Mouse (Mus musculus): ENCODE data around the gene Grip1. TPM values are rescaled to one million over a fixed set of nuclear protein-coding genes. Genes with fewer than 3 reads are reported as not detected.

The Grip1 gene
- total and polyA plus RNA-seq, 2 experiments from 2014 or later = 0.38 to 0.67 TPM

DNA sequence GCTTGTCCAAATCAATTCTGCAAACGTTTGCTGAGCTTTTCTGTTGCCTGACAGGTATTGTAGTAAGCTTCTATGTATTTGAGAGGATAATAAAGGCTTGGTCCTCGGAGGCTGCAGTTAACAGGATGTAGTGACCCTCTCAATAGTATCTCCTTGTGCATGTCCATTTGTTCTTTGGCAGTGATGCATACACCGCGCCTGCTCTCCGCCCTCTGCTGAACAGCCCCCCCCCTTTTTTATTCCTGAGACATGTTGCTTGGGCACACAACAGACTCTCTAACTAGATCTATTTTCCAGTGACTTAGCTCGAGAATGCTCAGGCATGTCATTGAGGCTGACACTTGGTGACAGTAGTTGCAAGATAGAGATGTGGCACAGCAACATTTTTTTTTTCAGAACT lies 582.2 kb downstream of the Grip1 start:
- H3K9me3 ChIP-seq (replicated peaks; ENCODE audit: control insufficient read depth, low read length) = no peaks in the 10 kb centered on the region
- no peak overlapping the region for H3K4me2 ChIP-seq (ENCODE audit: low read depth, low read length)

DNA sequence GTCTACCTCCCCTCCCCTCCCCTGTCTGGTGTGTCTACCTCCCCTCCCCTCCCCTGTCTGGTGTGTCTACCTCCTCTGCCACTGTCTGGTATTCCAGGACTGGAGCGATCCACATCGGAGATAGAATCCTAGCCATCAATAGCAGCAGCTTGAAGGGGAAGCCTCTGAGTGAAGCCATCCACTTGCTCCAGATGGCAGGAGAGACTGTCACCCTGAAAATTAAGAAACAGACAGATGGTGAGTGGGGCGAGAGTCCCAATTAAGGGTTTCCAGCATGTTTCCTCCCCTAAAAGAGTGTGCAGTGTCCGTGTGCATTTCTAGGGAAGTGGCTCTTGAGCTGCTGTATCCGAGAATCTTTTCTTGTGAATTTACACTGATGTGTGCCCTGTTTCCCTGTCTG lies 584.6 kb downstream of the Grip1 start:
- TF ChIP-seq EP300 (IDR thresholded peaks at IDR 0.05; ENCODE audit: low read depth) (no peak), CTCF (IDR thresholded peaks at IDR 0.05; ENCODE audit: low read depth) (no peak)
- no peak overlapping the region for H3K27ac ChIP-seq (ENCODE audit: low read depth)
- no peaks in the 10 kb centered on the region for H3K36me3 ChIP-seq (replicated peaks; ENCODE audit: control insufficient read depth, insufficient read depth, low read length)
- no peak overlapping the region for H3K4me2 ChIP-seq (ENCODE audit: low read depth, low read length)
- no peaks in the 10 kb centered on the region for H3K4me1 ChIP-seq (ENCODE audit: control insufficient read depth, insufficient read depth)
- WGBS = 88% methylated on average over 5 of the region's 5 CpGs
- H3K9ac ChIP-seq (replicated peaks; ENCODE audit: low read depth, low read length) = no peak overlapping the region
- H3K4me3 ChIP-seq (ENCODE audit: low read depth, low read length) = no peak overlapping the region
- H3K27me3 ChIP-seq (ENCODE audit: control insufficient read depth, insufficient read depth, low read length) = no peaks in the 10 kb centered on the region
- no peaks in the 10 kb centered on the region for H3K9me3 ChIP-seq (replicated peaks; ENCODE audit: control insufficient read depth, low read length)
- ATAC-seq (ENCODE audit: insufficient read depth, low read depth) (no peak), DNase-seq (ENCODE audit: low spot score) (no peak)

More for the DNA sequence above, 582.2 kb downstream of the Grip1 start:
- Histone ChIP-seq H3K9ac (replicated peaks; ENCODE audit: low read depth, low read length) (no peak overlapping the region), H3K27me3 (ENCODE audit: control insufficient read depth, insufficient read depth, low read length) (no peaks in the 10 kb centered on the region), H3K4me3 (ENCODE audit: low read depth, low read length) (no peak overlapping the region), H3K27ac (ENCODE audit: low read depth) (no peak overlapping the region), H3K36me3 (replicated peaks; ENCODE audit: control insufficient read depth, insufficient read depth, low read length) (no peaks in the 10 kb centered on the region), H3K4me1 (ENCODE audit: control insufficient read depth, insufficient read depth) (no peaks in the 10 kb centered on the region)
- TF ChIP-seq EP300 (IDR thresholded peaks at IDR 0.05; ENCODE audit: low read depth) (no peak), CTCF (IDR thresholded peaks at IDR 0.05; ENCODE audit: low read depth) (no peak)
- 63% methylated on average over 6 of the region's 6 CpGs for WGBS
- no peak for DNase-seq (ENCODE audit: low spot score)
- ATAC-seq (ENCODE audit: insufficient read depth, low read depth) = no peak

DNA sequence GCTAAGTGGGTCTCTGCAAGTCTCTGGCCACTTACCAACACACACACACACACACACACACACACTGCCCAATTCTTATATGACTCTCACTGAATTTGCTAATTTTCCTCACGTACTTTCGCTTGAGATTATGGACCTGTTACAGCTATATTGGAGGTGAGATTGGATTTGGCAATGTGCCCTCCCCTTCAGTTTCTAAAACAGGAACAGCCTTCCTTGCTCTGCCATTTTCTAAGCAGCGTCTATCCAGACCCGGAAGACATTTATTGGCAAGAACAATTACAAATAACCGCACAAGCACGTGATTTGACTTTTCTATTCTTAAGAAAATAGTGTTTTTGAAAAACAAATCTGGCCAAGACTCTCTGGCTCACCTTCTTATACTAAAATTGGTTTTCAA lies 590.6 kb downstream of the Grip1 start:
- TF ChIP-seq CTCF (IDR thresholded peaks at IDR 0.05; ENCODE audit: low read depth) (no peak), EP300 (IDR thresholded peaks at IDR 0.05; ENCODE audit: low read depth) (no peak)
- DNase-seq (ENCODE audit: low spot score) = no peak
- Histone ChIP-seq H3K4me3 (ENCODE audit: low read depth, low read length) (no peak overlapping the region), H3K27me3 (ENCODE audit: control insufficient read depth, insufficient read depth, low read length) (no peaks in the 10 kb centered on the region), H3K27ac (ENCODE audit: low read depth) (no peak overlapping the region), H3K9me3 (replicated peaks; ENCODE audit: control insufficient read depth, low read length) (no peaks in the 10 kb centered on the region), H3K4me2 (ENCODE audit: low read depth, low read length) (no peak overlapping the region), H3K4me1 (ENCODE audit: control insufficient read depth, insufficient read depth) (no peaks in the 10 kb centered on the region), H3K9ac (replicated peaks; ENCODE audit: low read depth, low read length) (no peak overlapping the region), H3K36me3 (replicated peaks; ENCODE audit: control insufficient read depth, insufficient read depth, low read length) (no peaks in the 10 kb centered on the region)
- no peak for ATAC-seq (ENCODE audit: insufficient read depth, low read depth)
- WGBS = 86% methylated on average over 6 of the region's 6 CpGs

GRCm38 (mm10) chr10:120044714-120045234 lies 591.1 kb downstream of the Grip1 start:
- no peaks in the 10 kb centered on the region for H3K9me3 ChIP-seq (replicated peaks; ENCODE audit: control insufficient read depth, low read length)
- ATAC-seq (ENCODE audit: insufficient read depth, low read depth) (no peak), DNase-seq (ENCODE audit: low spot score) (no peak)
- no peak overlapping the region for H3K4me2 ChIP-seq (ENCODE audit: low read depth, low read length)
- 84% methylated on average over 2 of the region's 2 CpGs for WGBS
- H3K27ac ChIP-seq (ENCODE audit: low read depth) = no peak overlapping the region
- H3K9ac ChIP-seq (replicated peaks; ENCODE audit: low read depth, low read length) = no peak overlapping the region
- H3K4me3 ChIP-seq (ENCODE audit: low read depth, low read length) = no peak overlapping the region
- no peaks in the 10 kb centered on the region for H3K4me1 ChIP-seq (ENCODE audit: control insufficient read depth, insufficient read depth)
- no peaks in the 10 kb centered on the region for H3K36me3 ChIP-seq (replicated peaks; ENCODE audit: control insufficient read depth, insufficient read depth, low read length)
- TF ChIP-seq EP300 (IDR thresholded peaks at IDR 0.05; ENCODE audit: low read depth) (no peak), CTCF (IDR thresholded peaks at IDR 0.05; ENCODE audit: low read depth) (no peak)
- no peaks in the 10 kb centered on the region for H3K27me3 ChIP-seq (ENCODE audit: control insufficient read depth, insufficient read depth, low read length)

DNA sequence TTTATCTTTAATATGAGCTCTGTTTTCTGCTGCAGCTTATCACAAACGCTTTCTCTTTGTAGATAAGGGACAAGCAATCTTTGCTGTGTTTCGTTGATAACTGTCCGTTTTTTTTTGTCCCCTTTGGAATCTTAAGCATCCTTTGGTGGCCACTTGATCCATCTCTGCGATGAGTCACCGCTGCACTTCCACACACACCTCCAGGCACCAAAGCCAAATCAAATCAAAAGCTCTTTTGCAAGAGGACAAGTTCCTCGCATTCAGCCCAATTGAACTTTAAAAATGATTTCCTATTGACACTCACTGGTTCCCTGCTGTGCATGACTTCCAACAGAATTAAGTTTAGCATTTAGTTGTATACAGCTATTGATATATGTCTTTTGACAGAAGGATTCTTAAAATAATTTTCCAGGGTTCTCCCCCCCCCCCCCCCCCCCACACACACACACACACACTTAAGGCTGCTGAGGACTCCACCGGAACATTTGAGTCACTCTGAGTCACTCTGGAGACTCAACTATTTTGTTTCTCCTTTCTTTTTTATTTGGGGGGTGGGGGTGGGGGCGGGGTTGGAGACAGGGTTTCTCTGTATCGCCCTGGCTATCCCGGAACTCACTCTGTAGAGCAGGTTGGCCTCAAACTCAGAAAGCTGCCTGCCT lies 607.1 kb downstream of the Grip1 start:
- no peak for DNase-seq (ENCODE audit: low spot score)
- ATAC-seq (ENCODE audit: insufficient read depth, low read depth) = no peak

More for the DNA sequence above, 607.1 kb downstream of the Grip1 start:
- Histone ChIP-seq H3K9ac (replicated peaks; ENCODE audit: low read depth, low read length) (no peak overlapping the region), H3K9me3 (replicated peaks; ENCODE audit: control insufficient read depth, low read length) (0 out of 2 replicates have a peak, but pooled peaks cover 4% of the 10 kb centered on the region), H3K27me3 (ENCODE audit: control insufficient read depth, insufficient read depth, low read length) (no peaks in the 10 kb centered on the region), H3K27ac (ENCODE audit: low read depth) (no peak overlapping the region), H3K36me3 (replicated peaks; ENCODE audit: control insufficient read depth, insufficient read depth, low read length) (no peaks in the 10 kb centered on the region), H3K4me2 (ENCODE audit: low read depth, low read length) (no peak overlapping the region), H3K4me3 (ENCODE audit: low read depth, low read length) (no peak overlapping the region), H3K4me1 (ENCODE audit: control insufficient read depth, insufficient read depth) (no peaks in the 10 kb centered on the region)
- WGBS = 34% methylated on average over 10 of the region's 10 CpGs
- TF ChIP-seq CTCF (IDR thresholded peaks at IDR 0.05; ENCODE audit: low read depth) = no peak
- TF ChIP-seq EP300 (IDR thresholded peaks at IDR 0.05; ENCODE audit: low read depth) = no peak

All from heart, postnatal 0 days (tissue).